Mouse (Mus musculus) splenic B cell, adult 2 months (primary cell): ENCODE data around the gene Saa4.
"Not testable (repeated sequence)": the region's sequence is repeated elsewhere in the genome, so short reads cannot be mapped to it uniquely, and the experiment has no call there.

Experiments
- DNase-seq: peaks from one replicate; pipeline ENCODE4 v3.0.0-alpha.2; 2011; ENCODE audit warnings: low read depth, low spot score
- H3K27me3 ChIP-seq: 2 replicates; pipeline ENCODE4 v1.6.1; 2012; ENCODE audit warnings: mild to moderate bottlenecking, low read length, moderate library complexity, mixed read lengths; ENCODE audit not compliant: control insufficient read depth, poor library complexity, insufficient read depth, severe bottlenecking
- H3K36me3 ChIP-seq: 2 replicates; pipeline ENCODE4 v1.6.1; 2012; ENCODE audit warnings: mild to moderate bottlenecking, low read length, moderate library complexity, mixed read lengths; ENCODE audit not compliant: control insufficient read depth, poor library complexity, insufficient read depth, severe bottlenecking

The Saa4 gene

GRCm38 (mm10) chr7:46679044-46679443, 53.4 kb downstream of the Saa4 start:
- not testable (repeated sequence) for H3K36me3 ChIP-seq, DNase-seq, H3K27me3 ChIP-seq

- Histone ChIP-seq H3K27me3 (no peaks in the 10 kb centered on the region), H3K36me3 (no peaks in the 10 kb centered on the region)
- DNase-seq = no peak
These were observed 54.0 kb downstream of the Saa4 start for GRCm38 (mm10) chr7:46678417-46678816.
